Mouse (Mus musculus) spleen, postnatal 36 days (tissue): ENCODE data around the gene Map2k5.

Source experiments
- DNase-seq, 2 experiments: peaks; one replicate each; pipeline ENCODE4 v3.0.0; 2022; ENCODE audit warnings: low spot score in 2 of 2, mixed read lengths in 1 of 2

Gene Map2k5

GRCm38 (mm10) chr9:63341761-63342160 is 35.9 kb downstream of the Map2k5 start:
- no peak for DNase-seq

DNA sequence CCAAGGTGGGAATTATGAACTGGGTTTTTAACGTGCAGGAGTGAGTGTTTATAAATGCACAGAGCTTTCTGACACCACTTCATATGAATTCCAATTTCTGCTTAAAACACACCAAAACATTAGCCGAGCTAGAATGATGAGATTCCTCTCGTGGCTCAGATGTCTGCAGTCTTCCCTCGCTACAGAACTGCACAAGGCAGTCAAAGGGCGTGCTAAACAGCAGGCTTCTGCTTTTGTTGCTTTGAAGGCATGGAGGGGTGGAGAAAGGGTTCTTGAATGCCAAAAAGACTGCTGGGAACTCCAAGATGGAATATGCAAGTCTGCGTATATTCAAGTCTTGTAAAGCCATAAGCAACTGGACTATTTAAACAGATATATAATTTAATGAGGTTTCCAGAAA is 38.4 kb downstream of the Map2k5 start:
- no peak for DNase-seq

GRCm38 (mm10) chr9:63338716-63339115 is 39.0 kb downstream of the Map2k5 start:
- DNase-seq: no peak

- DNase-seq: no peak
Measured at GRCm38 (mm10) chr9:63335816-63336215, 41.9 kb downstream of the Map2k5 start.

- no peak for DNase-seq
Measured at GRCm38 (mm10) chr9:63333074-63333473, 44.6 kb downstream of the Map2k5 start.

- DNase-seq: no peak
Measured at GRCm38 (mm10) chr9:63331246-63331645, 46.5 kb downstream of the Map2k5 start.

- no peak for DNase-seq
Measured at GRCm38 (mm10) chr9:63328958-63329685, 48.6 kb downstream of the Map2k5 start.

- DNase-seq: no peak
Measured at GRCm38 (mm10) chr9:63315231-63315630, 62.5 kb downstream of the Map2k5 start.

GRCm38 (mm10) chr9:63314126-63314525 is 63.6 kb downstream of the Map2k5 start:
- DNase-seq: no peak

GRCm38 (mm10) chr9:63309956-63310355 is 67.7 kb downstream of the Map2k5 start:
- no peak for DNase-seq

DNA sequence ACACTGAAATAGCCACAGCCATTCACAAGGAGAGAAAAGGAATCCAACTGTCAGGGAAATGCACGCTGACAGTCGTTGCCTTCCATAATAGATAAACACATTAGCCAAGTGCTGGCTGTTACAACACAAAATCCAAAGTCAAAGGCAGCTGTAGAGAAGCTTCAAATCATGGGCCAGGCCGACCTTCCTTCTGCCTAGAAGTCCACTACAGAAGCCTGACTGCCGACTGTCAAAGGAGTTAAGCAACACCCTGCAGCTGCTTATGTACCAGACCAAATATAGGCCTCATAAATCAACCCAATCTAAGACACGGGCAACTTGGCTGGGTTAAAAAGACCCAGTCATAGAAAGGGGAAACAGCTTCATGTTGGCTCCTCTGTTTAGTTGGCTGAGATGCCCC is 68.7 kb downstream of the Map2k5 start:
- no peak for DNase-seq

DNA sequence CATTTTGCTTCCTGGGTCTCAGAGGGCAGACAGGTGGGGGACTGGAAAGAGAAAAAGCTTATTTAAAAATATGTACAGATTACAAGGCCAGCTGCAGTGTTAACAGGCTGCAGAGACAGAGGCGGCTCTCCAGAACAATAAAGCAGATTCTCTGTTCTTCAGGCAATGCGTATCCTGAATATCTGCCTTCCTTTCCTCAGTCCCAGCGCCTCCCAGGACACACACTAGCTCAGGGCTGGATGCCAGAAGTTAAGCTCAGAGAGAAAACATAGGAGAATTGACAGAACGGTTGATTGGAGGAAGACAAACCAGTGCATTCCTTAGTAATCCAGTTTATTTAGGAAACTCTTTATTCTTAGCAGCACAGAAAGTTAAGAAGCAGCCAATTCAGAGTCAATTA is 69.3 kb downstream of the Map2k5 start:
- no peak for DNase-seq

DNA sequence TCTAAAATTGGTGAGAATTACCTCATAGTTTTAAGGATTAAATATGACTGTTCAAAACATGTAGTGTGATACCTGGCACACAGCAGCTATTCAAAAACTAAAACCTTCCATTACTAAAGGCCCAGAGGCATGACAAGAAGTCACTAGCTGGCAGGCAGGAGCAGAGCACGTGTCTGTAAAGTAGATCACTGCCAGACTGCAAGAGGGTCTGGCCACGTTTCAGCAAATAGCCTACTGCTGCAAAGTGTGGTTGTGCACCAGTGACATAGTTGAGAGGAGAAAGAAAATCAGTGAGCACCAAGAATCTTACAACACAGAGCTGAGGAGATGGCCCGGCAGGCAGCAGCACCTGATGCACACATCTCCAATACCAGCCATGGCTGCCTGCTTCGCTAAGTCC is 75.2 kb downstream of the Map2k5 start:
- no peak for DNase-seq

DNA sequence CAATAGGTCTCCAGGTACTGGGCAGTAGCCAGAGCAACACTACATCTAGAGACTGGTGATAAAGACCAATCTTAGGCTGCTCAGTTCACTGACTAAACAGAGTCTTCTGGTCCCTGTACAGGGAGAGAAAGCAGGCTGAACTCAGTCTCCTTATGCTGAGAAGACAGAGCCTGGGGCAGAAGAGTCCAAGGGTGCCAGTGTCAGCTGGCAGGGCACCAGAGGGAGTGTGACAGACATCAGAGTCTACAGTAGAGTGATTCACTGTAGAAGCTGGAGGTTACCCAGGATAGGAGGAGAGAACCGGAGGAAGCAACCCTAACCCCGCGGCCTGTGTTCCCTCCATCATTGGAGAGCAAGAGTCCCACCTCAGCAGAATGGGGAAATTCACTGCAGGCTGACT is 79.0 kb downstream of the Map2k5 start:
- no peak for DNase-seq

DNA sequence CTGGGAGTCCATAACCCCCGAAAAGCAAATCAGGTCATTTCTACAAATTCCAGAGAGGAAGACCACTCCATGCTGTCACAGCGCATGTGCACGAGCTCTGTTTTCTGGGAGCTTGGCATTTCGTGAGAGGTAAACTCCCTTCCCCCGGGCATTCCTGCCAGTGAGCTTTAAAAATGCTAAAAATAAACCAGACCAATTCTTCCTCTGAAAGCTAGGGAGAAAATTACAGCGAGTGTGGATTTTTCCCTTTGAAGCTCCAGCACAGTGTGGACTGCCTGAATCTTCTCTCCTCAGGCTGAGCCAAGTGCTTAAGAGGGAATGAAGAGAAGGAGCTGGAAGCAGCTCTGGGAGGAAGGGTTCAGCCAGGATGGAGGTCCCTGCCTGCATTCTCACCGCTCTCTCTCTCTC is 82.1 kb downstream of the Map2k5 start:
- no peak for DNase-seq

DNA sequence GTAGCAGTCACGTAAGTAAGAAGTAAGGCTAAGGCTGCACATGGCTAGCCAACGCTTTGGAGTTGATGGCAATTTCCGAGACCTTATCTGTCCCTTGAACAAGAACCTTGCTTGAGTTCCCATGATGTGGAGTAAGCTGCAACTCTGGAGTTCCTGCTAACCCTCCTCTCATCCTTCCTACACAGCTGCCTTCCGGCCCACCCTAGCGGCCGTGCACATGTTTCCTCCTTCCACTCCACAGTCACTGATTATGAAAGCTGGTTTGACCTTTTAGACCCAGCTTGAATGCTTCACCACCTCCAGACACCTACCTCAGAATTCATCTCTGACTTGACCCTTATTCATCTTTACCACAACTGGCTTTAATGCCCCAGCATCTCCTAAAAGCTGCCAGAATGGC is 82.9 kb downstream of the Map2k5 start:
- peak; percentile 11 to 34 for DNase-seq

DNA sequence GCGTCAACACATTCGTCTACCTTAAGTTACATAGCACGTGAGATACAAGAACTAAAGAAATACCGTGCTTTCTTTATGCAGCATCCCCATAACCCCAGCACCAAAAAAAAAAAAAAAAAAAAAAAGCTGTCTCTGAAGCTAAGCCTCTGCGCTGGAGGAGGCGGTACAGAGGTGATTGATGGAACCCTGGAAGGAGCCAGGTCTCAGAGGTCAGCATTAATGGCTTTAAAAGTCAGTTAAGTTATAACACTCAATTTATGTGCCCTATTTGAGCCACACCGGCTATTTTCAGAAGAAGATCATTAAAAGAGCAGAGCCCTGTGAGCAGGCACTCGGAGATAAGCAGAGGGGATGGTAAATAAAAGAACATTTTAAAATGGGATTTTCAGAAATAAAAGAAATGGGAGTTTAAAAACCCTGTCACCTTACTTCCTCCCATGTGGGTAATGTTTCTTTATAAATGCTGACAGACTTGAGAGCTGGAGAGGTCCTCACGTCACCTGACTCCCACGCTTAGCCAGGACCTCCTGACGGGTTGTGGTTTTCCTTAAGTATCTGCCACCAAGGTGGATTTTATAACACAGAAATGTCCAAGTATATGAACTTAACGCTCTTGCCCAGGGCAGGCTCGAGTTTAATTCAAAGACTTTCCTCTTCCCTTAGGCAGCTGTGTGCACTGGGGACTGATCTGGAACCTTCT is 83.8 kb downstream of the Map2k5 start:
- DNase-seq: no peak

DNA sequence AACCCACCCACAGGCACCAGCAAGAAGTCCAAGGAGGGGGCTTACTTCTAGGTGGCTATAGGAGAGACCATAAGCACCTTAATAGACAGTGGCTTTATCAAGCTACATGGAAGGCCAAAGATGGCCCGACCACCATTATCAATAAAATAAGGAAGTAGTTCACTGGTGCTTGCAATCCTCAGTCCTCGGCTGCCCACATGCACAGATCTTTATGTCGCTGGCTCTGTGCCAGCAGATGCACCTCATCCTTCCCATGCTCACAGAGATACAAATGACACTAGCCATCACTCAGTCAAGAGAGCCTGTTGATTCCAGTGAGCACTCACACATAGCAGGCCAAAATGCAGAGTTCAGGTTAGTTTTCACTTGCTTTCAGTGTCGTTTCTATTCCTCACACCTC is 89.0 kb downstream of the Map2k5 start:
- DNase-seq: no peak

- no peak for DNase-seq
Measured at GRCm38 (mm10) chr9:63284392-63284791, 93.3 kb downstream of the Map2k5 start.

- no peak for DNase-seq
Measured at GRCm38 (mm10) chr9:63281996-63282395, 95.7 kb downstream of the Map2k5 start.

DNA sequence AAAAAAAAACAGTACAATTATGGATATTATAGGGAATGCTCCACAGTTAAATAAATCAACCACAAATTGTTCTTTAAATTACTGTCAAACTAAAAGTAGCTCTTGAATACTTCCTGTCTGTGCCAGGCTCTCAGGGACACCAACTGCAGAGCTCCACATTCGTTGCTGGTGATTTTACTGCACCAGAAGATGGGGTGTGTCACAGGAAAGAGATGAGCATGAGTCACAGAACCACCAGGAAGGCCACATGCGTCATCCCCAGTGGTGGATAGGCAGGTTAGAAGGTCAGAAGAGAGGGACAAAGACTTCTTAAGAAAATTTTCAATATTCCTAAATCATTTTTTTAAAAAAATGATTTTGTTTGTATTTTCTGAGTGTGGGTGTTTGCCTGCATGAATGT is 96.6 kb downstream of the Map2k5 start:
- DNase-seq: no peak

GRCm38 (mm10) chr9:63273781-63274180 is 103.9 kb downstream of the Map2k5 start:
- DNase-seq: no peak

- no peak for DNase-seq
Measured at GRCm38 (mm10) chr9:63269839-63270238, 107.9 kb downstream of the Map2k5 start.
